Mouse (Mus musculus) liver, embryonic 16.5 days (tissue): ENCODE measurements around the gene Hs3st4. TPM values are rescaled to one million over a fixed set of nuclear protein-coding genes. Genes with fewer than 3 reads are reported as not detected.

ENCODE experiments used
- ATAC-seq: fragments of 200-750 bp; cut with Nextera tagmentation; 2 replicates; pipeline ENCODE4 v1.8.0; 2017; ENCODE audit warnings: low read depth, mild to moderate bottlenecking, moderate number of reproducible peaks, moderate library complexity
- H3K27ac ChIP-seq: fragments of 300-500 bp; sonication (generic); 2 replicates; pipeline ENCODE4 v1.5.1; 2014; ENCODE audit warnings: mild to moderate bottlenecking, low read length
- H3K27me3 ChIP-seq: fragments of 300-500 bp; sonication (generic); 2 replicates; pipeline ENCODE4 v1.6.1; 2014; ENCODE audit warnings: low read depth, low read length, mixed read lengths; ENCODE audit not compliant: control insufficient read depth, insufficient read depth
- H3K36me3 ChIP-seq: fragments of 300-500 bp; sonication (generic); 2 replicates; pipeline ENCODE4 v1.6.1; 2014; ENCODE audit warnings: mild to moderate bottlenecking; ENCODE audit not compliant: control insufficient read depth, insufficient read depth
- H3K4me1 ChIP-seq: fragments of 300-500 bp; sonication (generic); 2 replicates; pipeline ENCODE4 v1.6.1; 2014; ENCODE audit warnings: low read depth, low read length, mixed read lengths; ENCODE audit not compliant: control insufficient read depth
- H3K4me2 ChIP-seq: fragments of 300-500 bp; sonication (generic); 2 replicates; pipeline ENCODE4 v1.6.1; 2014; ENCODE audit warnings: low read depth, low read length, mixed read lengths
- H3K4me3 ChIP-seq: fragments of 300-500 bp; sonication (generic); 2 replicates; pipeline ENCODE4 v1.5.1; 2014; ENCODE audit warnings: low read depth, mild to moderate bottlenecking, low read length
- H3K9ac ChIP-seq: fragments of 300-500 bp; sonication (generic); 2 replicates; pipeline ENCODE4 v1.6.1; 2014; ENCODE audit warnings: low read depth, low read length
- H3K9me3 ChIP-seq: fragments of 300-500 bp; sonication (generic); replicated peaks from 2 replicates; pipeline ENCODE4 v1.6.1; 2016; ENCODE audit warnings: low read length; ENCODE audit not compliant: control insufficient read depth
- WGBS: fragments of 180-500 bp; shearing (Covaris S2); extraction: QIAGEN DNeasy Blood & Tissue Kit; methylation state at CpG from one replicate; pipeline ENCODE4 v1.1.7; 2014; ENCODE audit not compliant: insufficient replicate concordance; 5-methylcytosine and 5-hydroxymethylcytosine counted together
- polyA plus RNA-seq: library from polyadenylated mRNA; unstranded; fragments of >200 nt; fragmentation: Nextera tagmentation; extraction: Ambion mirVana; gene quantifications from 2 replicates; pipeline ENCODE4 v1.2.1, GENCODE M21; 2015

Hs3st4 gene
- polyA plus RNA-seq, 1 experiment from 2014 or later = not detected

- ATAC-seq = no peak
- no peaks in the 10 kb centered on the region for H3K36me3 ChIP-seq
These were observed 743 bp downstream of the Hs3st4 start for GRCm38 (mm10) chr7:123983177-123984046.

GRCm38 (mm10) chr7:123992121-123992520 is 9.5 kb downstream of the Hs3st4 start:
- Histone ChIP-seq H3K4me1 (no peaks in the 10 kb centered on the region), H3K4me3 (no peak overlapping the region), H3K27ac (no peak overlapping the region), H3K4me2 (no peak overlapping the region), H3K27me3 (no peaks in the 10 kb centered on the region), H3K36me3 (no peaks in the 10 kb centered on the region), H3K9ac (no peak overlapping the region), H3K9me3 (no peaks in the 10 kb centered on the region)
- ATAC-seq = no peak
- WGBS = 54% methylated on average over 3 of the region's 3 CpGs

More at GRCm38 (mm10) chr7:123983177-123984046, 743 bp downstream of the Hs3st4 start:
- H3K4me2 ChIP-seq = 0 out of 2 replicates have a peak overlapping the region, but pooled peaks have one; percentile 9
- no peak overlapping the region for H3K27ac ChIP-seq
- peaks cover 39% of the 10 kb centered on the region for H3K27me3 ChIP-seq
- WGBS = 2% methylated on average over 75 of the region's 97 CpGs
- no peak overlapping the region for H3K9ac ChIP-seq
- no peaks in the 10 kb centered on the region for H3K9me3 ChIP-seq
- H3K4me1 ChIP-seq = no peaks in the 10 kb centered on the region
- no peak overlapping the region for H3K4me3 ChIP-seq

GRCm38 (mm10) chr7:123997266-123997665 is 14.6 kb downstream of the Hs3st4 start:
- Histone ChIP-seq H3K9ac (no peak overlapping the region), H3K9me3 (no peaks in the 10 kb centered on the region), H3K4me1 (no peaks in the 10 kb centered on the region), H3K27me3 (no peaks in the 10 kb centered on the region), H3K27ac (no peak overlapping the region), H3K36me3 (no peaks in the 10 kb centered on the region), H3K4me3 (no peak overlapping the region), H3K4me2 (no peak overlapping the region)
- ATAC-seq = no peak
- 25% methylated on average over 3 of the region's 3 CpGs for WGBS

- Histone ChIP-seq H3K9ac (no peak overlapping the region), H3K9me3 (no peaks in the 10 kb centered on the region), H3K4me1 (no peaks in the 10 kb centered on the region), H3K27ac (no peak overlapping the region), H3K4me2 (no peak overlapping the region), H3K36me3 (no peaks in the 10 kb centered on the region), H3K27me3 (no peaks in the 10 kb centered on the region), H3K4me3 (no peak overlapping the region)
- ATAC-seq = no peak
- WGBS = 69% methylated on average over 7 of the region's 7 CpGs
These were observed 15.9 kb downstream of the Hs3st4 start for GRCm38 (mm10) chr7:123998601-123999000.

GRCm38 (mm10) chr7:124026908-124027307 is 44.2 kb downstream of the Hs3st4 start:
- H3K9me3 ChIP-seq = no peaks in the 10 kb centered on the region
- 50% methylated on average over 5 of the region's 5 CpGs for WGBS
- no peak overlapping the region for H3K4me2 ChIP-seq
- no peaks in the 10 kb centered on the region for H3K4me1 ChIP-seq
- H3K4me3 ChIP-seq = no peak overlapping the region
- no peaks in the 10 kb centered on the region for H3K36me3 ChIP-seq
- no peaks in the 10 kb centered on the region for H3K27me3 ChIP-seq
- no peak for ATAC-seq
- H3K27ac ChIP-seq = no peak overlapping the region
- no peak overlapping the region for H3K9ac ChIP-seq

- no peaks in the 10 kb centered on the region for H3K4me1 ChIP-seq
- H3K9me3 ChIP-seq = no peaks in the 10 kb centered on the region
- WGBS = 37% methylated on average over 2 of the region's 2 CpGs
- H3K4me2 ChIP-seq = no peak overlapping the region
- ATAC-seq = no peak
- no peaks in the 10 kb centered on the region for H3K36me3 ChIP-seq
- H3K27me3 ChIP-seq = no peaks in the 10 kb centered on the region
- H3K4me3 ChIP-seq = no peak overlapping the region
- no peak overlapping the region for H3K9ac ChIP-seq
- H3K27ac ChIP-seq = no peak overlapping the region
These were observed 49.6 kb downstream of the Hs3st4 start for GRCm38 (mm10) chr7:124032236-124032635.

- Histone ChIP-seq H3K4me3 (no peak overlapping the region), H3K9me3 (no peaks in the 10 kb centered on the region), H3K4me2 (no peak overlapping the region), H3K27ac (no peak overlapping the region), H3K36me3 (no peaks in the 10 kb centered on the region), H3K9ac (no peak overlapping the region), H3K4me1 (no peaks in the 10 kb centered on the region), H3K27me3 (no peaks in the 10 kb centered on the region)
- 52% methylated on average over 2 of the region's 2 CpGs for WGBS
- ATAC-seq = no peak
These were observed 50.7 kb downstream of the Hs3st4 start for GRCm38 (mm10) chr7:124033332-124033731.

GRCm38 (mm10) chr7:124037281-124037700 is 54.6 kb downstream of the Hs3st4 start:
- Histone ChIP-seq H3K27ac (no peak overlapping the region), H3K4me2 (no peak overlapping the region), H3K27me3 (no peaks in the 10 kb centered on the region), H3K4me3 (no peak overlapping the region), H3K4me1 (no peaks in the 10 kb centered on the region), H3K9me3 (no peaks in the 10 kb centered on the region), H3K9ac (no peak overlapping the region), H3K36me3 (no peaks in the 10 kb centered on the region)
- ATAC-seq = no peak
- 56% methylated on average over 5 of the region's 5 CpGs for WGBS

- Histone ChIP-seq H3K4me2 (no peak overlapping the region), H3K36me3 (no peaks in the 10 kb centered on the region), H3K4me3 (no peak overlapping the region), H3K27me3 (no peaks in the 10 kb centered on the region), H3K4me1 (no peaks in the 10 kb centered on the region), H3K27ac (no peak overlapping the region), H3K9me3 (no peaks in the 10 kb centered on the region), H3K9ac (no peak overlapping the region)
- WGBS = 65% methylated on average over 5 of the region's 5 CpGs
- ATAC-seq = no peak
These were observed 56.5 kb downstream of the Hs3st4 start for GRCm38 (mm10) chr7:124039142-124039541.
